In the genomic region with DNA sequence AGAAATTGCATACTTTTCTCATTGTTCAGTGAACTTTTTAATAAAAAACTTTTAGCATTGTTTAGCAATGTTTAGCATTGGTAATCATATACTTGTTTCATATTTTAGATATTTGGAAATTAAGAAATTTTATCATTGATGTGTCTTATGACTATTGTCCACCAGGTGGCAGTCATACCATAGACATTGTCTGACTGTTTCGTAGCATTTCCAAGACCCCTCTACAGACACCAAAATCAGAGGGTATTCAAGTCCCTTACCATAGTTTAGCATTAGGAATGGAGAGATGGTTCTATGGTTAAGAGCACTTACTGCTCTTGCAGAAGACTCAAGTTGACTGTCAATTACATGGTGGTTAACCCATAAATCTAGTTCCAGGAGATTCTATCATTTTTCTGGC, we compare ENCODE assay signal across 10 mouse cellular contexts. TPM values are rescaled to one million over a fixed set of nuclear protein-coding genes. Genes with fewer than 3 reads are reported as not detected.
DNase-seq lines count a peak whose midpoint lies in the region; ATAC-seq and TF ChIP-seq lines count a peak whose summit lies in the region.
"Had no signal": no experiment of that assay in that cellular context is flagged by ENCODE, and none has a peak within 500 bp of the region (broad histone marks: within the 10 kb centered on the region; RNA-seq: fewer than 3 reads in every experiment).

No protein-coding gene starts in this region.

- H3K4me2 ChIP-seq in heart, postnatal 0 days (ENCODE audit: low read depth, low read length): no peak overlapping the region
- H3K4me2 ChIP-seq in midbrain, embryonic 12.5 days (replicated peaks): no peak overlapping the region
- no peak overlapping the region for H3K4me2 ChIP-seq in midbrain, embryonic 16.5 days (ENCODE audit: low read length)
- H3K4me2 ChIP-seq: heart, embryonic 12.5 days; liver, embryonic 13.5 days had no signal

- no peaks in the 10 kb centered on the region for H3K36me3 ChIP-seq in heart, postnatal 0 days (replicated peaks; ENCODE audit: control insufficient read depth, insufficient read depth, low read length)
- no peaks in the 10 kb centered on the region for H3K36me3 ChIP-seq in midbrain, embryonic 12.5 days
- H3K36me3 ChIP-seq in midbrain, embryonic 16.5 days (ENCODE audit: control insufficient read depth, insufficient read depth, low read length): no peaks in the 10 kb centered on the region
- H3K36me3 ChIP-seq: heart, embryonic 12.5 days; liver, embryonic 13.5 days had no signal

- peak; percentile 64 for TF ChIP-seq CTCF in heart, postnatal 0 days (IDR thresholded peaks at IDR 0.05; ENCODE audit: low read depth)
- 0 out of 2 replicates have a peak, but pooled peaks have one; percentile 8 for TF ChIP-seq CTCF in cortical plate, adult 2 months (IDR thresholded peaks at IDR 0.05; ENCODE audit: extremely low read depth, insufficient read depth, low read length)

- H3K9me3 ChIP-seq in heart, postnatal 0 days (replicated peaks; ENCODE audit: control insufficient read depth, low read length): no peaks in the 10 kb centered on the region
- H3K9me3 ChIP-seq in midbrain, embryonic 12.5 days: no peaks in the 10 kb centered on the region
- H3K9me3 ChIP-seq in midbrain, embryonic 16.5 days (replicated peaks; ENCODE audit: control insufficient read depth, low read length, poor library complexity, severe bottlenecking): no peaks in the 10 kb centered on the region
- H3K9me3 ChIP-seq: heart, embryonic 12.5 days; liver, embryonic 13.5 days had no signal

- no peak for TF ChIP-seq POLR2A in cortical plate, adult 2 months (IDR thresholded peaks at IDR 0.05; ENCODE audit: extremely low read depth, insufficient read depth, low read length)

- H3K4me1 ChIP-seq in heart, postnatal 0 days (ENCODE audit: control insufficient read depth, insufficient read depth): no peaks in the 10 kb centered on the region
- H3K4me1 ChIP-seq in midbrain, embryonic 12.5 days: no peaks in the 10 kb centered on the region
- H3K4me1 ChIP-seq in midbrain, embryonic 16.5 days (ENCODE audit: control insufficient read depth, insufficient read depth, low read length): no peaks in the 10 kb centered on the region
- no peaks in the 10 kb centered on the region for H3K4me1 ChIP-seq in cortical plate, adult 2 months (ENCODE audit: control insufficient read depth, insufficient read depth, low read length)
- H3K4me1 ChIP-seq: heart, embryonic 12.5 days; liver, embryonic 13.5 days had no signal

- no peaks in the 10 kb centered on the region for H3K27me3 ChIP-seq in heart, postnatal 0 days (ENCODE audit: control insufficient read depth, insufficient read depth, low read length)
- no peaks in the 10 kb centered on the region for H3K27me3 ChIP-seq in midbrain, embryonic 12.5 days
- H3K27me3 ChIP-seq in midbrain, embryonic 16.5 days (ENCODE audit: control insufficient read depth, insufficient read depth, low read depth, low read length): no peaks in the 10 kb centered on the region
- H3K27me3 ChIP-seq: heart, embryonic 12.5 days; liver, embryonic 13.5 days had no signal

- WGBS in heart, postnatal 0 days: 18% methylated on average over 1 of the region's 1 CpGs
- WGBS in midbrain, embryonic 12.5 days: 13% methylated on average over 1 of the region's 1 CpGs
- 11% methylated on average over 1 of the region's 1 CpGs for WGBS in midbrain, embryonic 16.5 days

- H3K4me3 ChIP-seq in heart, postnatal 0 days (ENCODE audit: low read depth, low read length): no peak overlapping the region
- no peak overlapping the region for H3K4me3 ChIP-seq in midbrain, embryonic 12.5 days
- no peak overlapping the region for H3K4me3 ChIP-seq in midbrain, embryonic 16.5 days (ENCODE audit: low read depth, low read length)
- H3K4me3 ChIP-seq in cortical plate, adult 2 months (ENCODE audit: insufficient read depth, low read length): no peak overlapping the region
- H3K4me3 ChIP-seq: heart, embryonic 12.5 days; liver, embryonic 13.5 days had no signal

- no peak overlapping the region for H3K27ac ChIP-seq in heart, postnatal 0 days (ENCODE audit: low read depth)
- no peak overlapping the region for H3K27ac ChIP-seq in midbrain, embryonic 12.5 days (replicated peaks)
- no peak overlapping the region for H3K27ac ChIP-seq in midbrain, embryonic 16.5 days (ENCODE audit: low read length)
- no peak overlapping the region for H3K27ac ChIP-seq in cortical plate, adult 2 months (ENCODE audit: insufficient read depth, low read length)
- H3K27ac ChIP-seq: liver, embryonic 13.5 days had no signal

- peak; percentile 10 for DNase-seq in heart, postnatal 0 days (ENCODE audit: low spot score)
- DNase-seq in heart, adult 9 months (ENCODE audit: low spot score in 2 of 2): no peak
- peak; percentile 14 for DNase-seq in retina, postnatal 7 days (ENCODE audit: low read depth, low spot score)
- no peak for DNase-seq in urinary bladder, postnatal 4 days (ENCODE audit: low spot score in 2 of 2)
- DNase-seq: liver, embryonic 13.5 days had no signal

- no peak for TF ChIP-seq EP300 in heart, postnatal 0 days (IDR thresholded peaks at IDR 0.05; ENCODE audit: low read depth)

- H3K9ac ChIP-seq in heart, postnatal 0 days (replicated peaks; ENCODE audit: low read depth, low read length): no peak overlapping the region
- no peak overlapping the region for H3K9ac ChIP-seq in midbrain, embryonic 12.5 days (replicated peaks)
- H3K9ac ChIP-seq in midbrain, embryonic 16.5 days (ENCODE audit: low read depth, low read length): no peak overlapping the region
- H3K9ac ChIP-seq: heart, embryonic 12.5 days; liver, embryonic 13.5 days had no signal

- no peak for ATAC-seq in heart, postnatal 0 days (ENCODE audit: insufficient read depth, low read depth)
- ATAC-seq in midbrain, embryonic 12.5 days (ENCODE audit: low FRiP score, low read depth): 0 out of 2 replicates have a peak, but pooled peaks have one; percentile 58
- ATAC-seq in midbrain, embryonic 16.5 days: no peak
- ATAC-seq in activated CD4-positive, CD25-positive, alpha-beta regulatory T cell, adult 4 months: no peak

RNA-seq across cellular contexts. Expression of gene Ppp4r3a, which starts 39.5 kb away (rescaled TPM):
- total RNA-seq in heart, postnatal 0 days (2014; rRNA removed; ENCODE audit: low replicate concordance): 31.4 and 32.9 TPM in 2 replicates
- polyA plus RNA-seq in heart, postnatal 0 days (2015; fragmentation: Nextera tagmentation; extraction: Ambion mirVana): 12.8 and 13.9 TPM in 2 replicates
- 79.5 and 80.2 TPM in 2 replicates for polyA plus RNA-seq in midbrain, embryonic 12.5 days (2016; fragmentation: Nextera tagmentation; extraction: Ambion mirVana)
- 22.8 and 24.4 TPM in 2 replicates for polyA plus RNA-seq in midbrain, embryonic 16.5 days (2015; fragmentation: Nextera tagmentation; extraction: Ambion mirVana)
- polyA plus RNA-seq in cortical plate, adult 2 months (2012; rRNA removed): 28.6 and 32.3 TPM in 2 replicates
- 10 to 100 TPM; 30.8 to 39.3 TPM for polyA plus RNA-seq in activated CD4-positive, CD25-positive, alpha-beta regulatory T cell, adult 4 months (2017; shearing (Covaris generic))

Comparison
In these comparisons a context has a peak if more than half of its experiments do, and no peak if none do; other contexts are left out.
1. DNase-seq: peak in heart, postnatal 0 days (single experiment) and retina, postnatal 7 days (single experiment); none in heart, adult 9 months (0 of 2) and urinary bladder, postnatal 4 days (0 of 2).